Mouse (Mus musculus) G1E-ER4 (cell line): ENCODE results near the gene D11Wsu47e. TPM values are rescaled to one million over a fixed set of nuclear protein-coding genes. Genes with fewer than 3 reads are reported as not detected.
A peak's percentile ranks its signal among the peaks of the same experiment; 100 is the strongest.

Source experiments
- GATA1 ChIP-seq: IDR thresholded peaks from one replicate; pipeline ENCODE4 v1.8.0; 2012; ENCODE audit warnings: low read length, inconsistent platforms
- polyA plus RNA-seq: library from polyadenylated mRNA; stranded (reverse); fragments of >175 nt; gene quantifications from 2 replicates; pipeline ENCODE4 v1.2.3, GENCODE M21; 2012

D11Wsu47e gene
- 7.1 and 8.2 TPM in 2 replicates for polyA plus RNA-seq

DNA sequence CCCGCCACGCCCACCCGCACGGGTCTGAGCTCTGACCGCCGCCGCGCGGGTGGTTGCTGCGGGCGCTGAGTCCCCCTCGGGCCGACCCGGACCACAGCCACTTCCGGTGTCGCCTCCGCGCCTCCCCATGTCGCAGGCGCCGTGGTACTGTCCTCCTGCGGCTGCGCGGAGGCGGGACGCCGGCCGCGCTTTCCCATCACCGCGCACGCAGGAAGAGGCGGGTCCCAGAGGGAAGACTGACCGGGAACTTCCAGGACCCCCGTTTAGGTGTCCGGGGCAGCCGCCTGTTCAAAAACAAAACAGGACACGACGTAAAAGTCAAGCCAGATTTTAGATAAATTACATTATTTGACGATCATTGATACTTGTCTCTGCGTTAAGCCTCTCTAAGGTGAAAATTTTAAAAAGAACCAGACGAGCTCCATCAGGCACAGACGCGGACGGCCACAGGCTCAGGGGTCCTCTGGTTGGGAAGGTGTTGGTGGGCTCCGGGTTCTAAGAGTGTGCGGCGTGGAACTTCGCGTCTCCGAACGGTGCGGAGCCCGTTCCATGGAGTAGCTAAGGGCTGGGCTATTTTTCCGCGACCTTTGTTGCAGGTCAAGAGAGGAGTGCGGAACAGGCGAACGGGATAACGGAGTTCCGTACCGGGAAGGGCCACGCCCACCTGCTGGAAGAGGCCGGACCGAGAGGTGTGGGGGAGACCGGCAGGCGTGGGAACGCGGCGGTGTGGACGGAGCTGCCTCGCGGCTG lies at the start of gene D11Wsu47e, which contains the start of gene Fam104a:
D11Wsu47e (plus strand) TSS at position 456 of the 750 bp plus-strand sequence.
Fam104a (minus strand) TSS at position 199 of the 750 bp plus-strand sequence.
- no peak for TF ChIP-seq GATA1

DNA sequence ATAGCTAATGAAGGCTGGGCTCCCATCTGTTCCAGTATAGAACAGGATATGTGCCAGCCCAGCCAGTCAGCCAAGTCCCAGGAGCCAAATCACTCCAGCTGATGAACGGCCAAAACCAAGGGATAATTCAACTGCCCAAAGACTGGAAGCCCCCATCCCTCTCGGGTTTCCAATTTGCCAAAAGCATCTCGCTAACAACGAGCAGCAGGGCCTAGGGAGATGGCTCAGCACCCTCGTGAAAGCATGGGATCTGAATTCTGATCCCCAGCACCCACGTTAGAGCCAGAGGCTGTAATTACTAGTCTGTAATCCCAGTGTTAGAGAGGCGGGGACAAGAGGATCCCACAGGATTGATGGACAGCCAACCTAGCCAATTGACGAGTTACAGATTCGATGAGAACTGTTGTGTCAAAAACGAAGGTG lies 49.5 kb upstream of the D11Wsu47e start:
- no peak for TF ChIP-seq GATA1

DNA sequence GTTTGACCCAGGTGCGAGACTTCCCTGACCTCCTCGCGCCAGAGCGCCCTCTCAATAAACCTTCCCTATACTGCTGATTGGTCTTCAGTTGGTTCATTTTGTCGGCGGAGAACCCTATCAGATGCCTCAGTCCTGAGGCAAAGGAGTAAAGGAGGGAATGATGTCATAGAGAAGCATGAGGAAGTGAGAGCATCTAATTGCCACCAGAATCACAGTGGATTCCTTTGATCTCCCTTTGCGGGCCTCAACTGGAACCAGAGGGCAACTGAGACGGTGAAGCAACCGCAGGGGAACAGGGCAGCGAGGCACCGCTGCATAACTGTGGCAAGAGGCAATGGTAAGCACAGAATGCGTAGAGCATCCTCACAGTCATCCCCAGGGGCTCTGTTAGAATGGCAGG lies 45.5 kb upstream of the D11Wsu47e start:
- no peak for TF ChIP-seq GATA1

DNA sequence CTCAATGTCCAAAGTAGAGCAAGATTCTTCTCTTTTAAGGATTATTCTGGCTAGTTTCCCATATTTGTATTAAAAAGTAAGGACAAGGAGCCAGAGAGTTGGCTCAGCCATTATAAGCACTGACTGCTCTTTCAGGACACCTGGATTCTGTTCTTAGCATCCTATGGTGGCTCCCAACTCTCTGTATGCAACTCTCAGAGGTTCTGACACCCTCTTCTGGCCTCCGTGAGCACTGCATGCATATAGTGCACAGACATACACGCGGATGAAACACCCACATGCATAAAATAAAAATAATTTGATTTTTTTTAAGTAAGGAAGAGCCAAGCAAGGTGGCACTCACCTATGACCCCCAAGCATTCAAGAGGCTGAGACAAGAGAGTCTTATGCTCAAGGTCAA lies 39.0 kb upstream of the D11Wsu47e start:
- no peak for TF ChIP-seq GATA1

DNA sequence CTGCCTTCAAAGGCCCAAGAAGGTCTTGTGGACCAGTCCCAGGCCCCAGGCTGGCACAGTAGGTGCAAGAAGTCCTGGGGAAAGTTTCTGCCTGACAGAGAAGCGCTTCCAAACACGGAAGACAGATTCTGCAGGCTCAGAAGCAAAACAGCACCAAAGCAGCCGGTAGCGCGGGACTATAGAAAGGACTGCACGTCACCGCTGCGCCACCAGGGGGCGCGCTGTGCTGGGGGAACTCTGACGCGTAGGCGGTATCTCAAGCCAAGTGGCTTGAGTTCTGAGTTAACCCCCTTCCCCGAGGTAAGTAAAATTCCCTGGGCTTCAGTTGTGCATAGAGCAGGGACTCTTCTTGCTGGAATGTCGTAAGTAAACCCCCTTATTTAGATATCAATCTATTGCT lies 36.1 kb upstream of the D11Wsu47e start:
- TF ChIP-seq GATA1: no peak

DNA sequence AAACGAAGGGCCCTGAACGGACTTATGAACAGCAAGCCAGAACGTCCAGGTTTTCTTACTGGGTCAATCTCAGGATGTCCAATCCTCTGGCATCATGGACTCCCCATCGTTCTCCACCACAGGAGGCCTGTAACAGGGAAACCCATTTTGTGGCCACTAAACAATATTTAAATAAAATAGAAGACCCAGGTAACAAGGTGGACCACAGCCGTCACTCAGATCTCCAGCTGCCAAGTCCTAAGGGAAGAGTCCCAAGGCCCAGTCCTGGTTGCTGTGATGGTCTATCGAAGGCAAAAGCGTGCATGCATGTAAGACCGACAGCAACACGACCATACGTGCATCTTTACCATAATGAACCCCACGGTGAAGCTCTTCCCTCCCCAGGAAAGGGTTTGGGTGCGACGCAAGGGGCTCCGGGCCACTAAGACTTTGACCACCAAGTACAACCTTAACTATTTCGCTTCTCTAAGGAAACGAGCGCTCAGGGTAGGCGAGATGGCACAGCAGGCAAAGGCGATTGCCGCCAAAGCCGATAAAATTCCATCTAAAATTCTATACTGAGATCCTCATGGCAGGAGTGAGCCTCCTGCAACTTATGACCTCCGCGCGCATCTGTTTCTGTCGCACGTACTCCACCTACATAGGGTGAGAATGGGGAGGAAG lies 35.4 kb upstream of the D11Wsu47e start, which contains the start of gene Cog1:
Cog1 (plus strand) TSS at position 480 of the 663 bp plus-strand sequence.
- no peak for TF ChIP-seq GATA1

DNA sequence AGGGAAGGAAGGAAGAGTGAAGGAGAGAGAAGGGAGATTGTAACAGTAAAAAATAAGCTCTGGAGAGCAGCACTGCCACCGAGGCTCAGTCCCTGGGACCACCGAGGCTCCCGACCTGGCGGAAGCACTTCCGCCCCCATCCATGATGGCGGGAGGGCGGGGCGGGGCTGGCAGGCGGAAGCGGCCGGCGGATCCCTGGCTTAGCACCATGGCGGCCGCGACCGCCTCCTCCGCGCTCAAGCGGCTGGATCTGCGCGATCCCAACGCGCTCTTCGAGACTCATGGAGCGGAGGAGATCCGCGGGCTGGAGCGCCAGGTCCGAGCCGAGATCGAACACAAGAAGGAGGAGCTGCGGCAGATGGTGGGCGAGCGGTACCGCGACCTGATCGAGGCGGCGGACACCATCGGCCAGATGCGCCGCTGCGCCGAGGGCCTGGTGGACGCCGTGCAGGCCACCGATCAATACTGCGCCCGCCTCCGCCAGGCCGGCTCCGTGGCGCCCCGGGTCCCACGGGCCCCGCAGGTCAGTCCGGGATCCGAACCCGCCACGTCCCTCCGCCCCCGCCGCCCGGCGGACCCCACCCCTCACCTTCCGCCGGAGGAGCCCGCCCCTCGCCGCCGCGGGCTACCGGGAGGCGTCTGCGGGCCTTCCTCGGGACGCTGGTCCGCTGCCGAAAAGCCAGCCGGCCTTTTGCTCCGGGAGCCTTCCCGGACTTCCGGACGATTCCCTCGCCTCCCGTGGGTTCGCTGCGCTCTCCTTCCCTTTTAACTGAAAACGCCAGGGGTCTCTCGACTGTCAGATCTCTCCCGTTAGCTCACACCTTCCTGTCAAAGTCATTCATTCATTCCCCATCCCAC lies 34.6 kb upstream of the D11Wsu47e start, which contains the start of gene Slc39a11:
Slc39a11 (minus strand) TSS at position 727 of the 858 bp plus-strand sequence.
- TF ChIP-seq GATA1: no peak

DNA sequence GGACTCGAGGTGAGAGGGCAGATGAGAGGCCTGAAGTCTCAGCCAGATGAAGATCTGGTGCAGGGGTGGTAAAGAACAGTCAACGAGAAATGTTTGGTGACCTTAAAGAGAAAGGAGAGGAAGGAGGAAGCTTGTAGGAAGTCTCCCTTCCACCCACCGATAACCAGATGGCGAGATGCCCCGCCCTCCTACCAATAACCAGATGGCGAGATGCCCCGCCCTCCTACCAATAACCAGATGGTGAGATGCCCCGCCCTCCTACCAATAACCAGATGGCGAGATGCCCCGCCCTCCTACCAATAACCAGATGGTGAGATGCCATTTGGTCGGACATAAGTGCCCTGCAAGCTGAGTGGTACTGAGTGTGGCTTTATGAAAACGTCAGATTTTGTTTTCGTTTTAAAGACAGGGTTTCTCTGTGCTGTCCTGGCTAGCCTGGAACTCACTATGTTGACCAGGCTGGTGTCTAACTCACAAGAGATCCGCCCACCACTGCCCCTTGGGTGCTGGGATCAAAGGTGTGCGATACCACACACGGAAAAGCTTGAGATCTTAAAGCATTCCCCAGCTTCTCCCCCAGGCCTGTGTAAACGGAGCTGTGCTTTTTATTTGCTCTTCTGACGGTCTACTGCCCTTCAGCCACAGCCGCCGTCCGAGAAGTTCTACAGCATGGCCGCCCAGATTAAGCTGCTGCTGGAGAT lies 32.9 kb upstream of the D11Wsu47e start:
- TF ChIP-seq GATA1: peak; percentile 10

DNA sequence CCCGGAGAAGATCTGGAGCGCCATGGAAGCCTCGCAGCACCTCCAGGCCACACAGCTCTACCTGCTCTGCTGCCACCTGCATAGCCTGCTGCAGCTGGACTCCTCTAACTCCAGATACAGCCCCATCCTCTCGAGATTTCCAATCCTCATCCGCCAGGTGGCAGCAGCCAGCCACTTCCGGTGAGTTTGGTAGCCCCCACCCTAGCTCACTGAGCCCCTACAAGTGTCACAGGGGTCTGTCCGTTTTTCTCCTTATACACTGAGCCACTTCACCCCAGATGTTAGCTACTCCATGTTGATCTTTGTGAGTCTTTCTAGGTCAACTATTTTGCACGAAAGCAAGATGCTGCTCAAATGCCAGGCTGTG lies 32.3 kb upstream of the D11Wsu47e start:
- TF ChIP-seq GATA1: no peak

DNA sequence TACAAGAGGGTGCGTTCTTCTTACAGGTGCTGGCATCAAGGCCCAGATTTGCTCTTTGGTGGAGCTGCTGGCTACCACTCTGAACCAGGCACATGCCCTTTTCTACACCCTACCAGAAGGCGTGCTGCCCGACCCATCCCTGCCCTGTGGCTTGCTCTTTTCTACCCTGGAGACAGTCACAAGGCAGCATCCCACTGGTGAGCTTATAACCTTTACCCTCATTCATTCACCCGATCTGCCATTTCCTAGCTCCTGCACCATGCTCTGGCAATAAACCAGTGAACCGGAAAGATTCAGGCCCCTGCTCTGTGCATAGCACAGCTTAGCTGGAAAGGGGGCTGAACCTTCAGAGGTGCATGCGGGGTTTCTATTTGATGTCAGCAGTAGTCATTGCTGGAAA lies 31.7 kb upstream of the D11Wsu47e start:
- TF ChIP-seq GATA1: no peak

DNA sequence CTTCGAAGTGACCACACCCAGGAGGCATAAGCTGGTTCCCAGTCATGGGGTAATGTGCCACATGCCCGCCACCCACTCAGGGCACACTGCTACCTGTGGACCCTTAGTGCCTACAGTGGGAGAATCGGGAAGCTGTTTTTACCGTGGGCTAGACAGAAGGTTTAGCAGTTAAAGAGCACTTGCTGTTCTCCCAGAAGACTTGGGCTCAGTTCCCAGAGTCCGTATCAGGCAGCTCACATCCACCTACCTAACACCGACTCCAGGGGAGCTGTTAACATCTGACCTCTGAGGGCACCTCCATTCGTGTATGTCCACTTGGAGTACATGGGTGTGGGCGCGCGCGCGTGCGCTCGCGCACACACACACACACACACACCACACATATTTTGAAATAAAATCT lies 30.1 kb upstream of the D11Wsu47e start:
- TF ChIP-seq GATA1: no peak

DNA sequence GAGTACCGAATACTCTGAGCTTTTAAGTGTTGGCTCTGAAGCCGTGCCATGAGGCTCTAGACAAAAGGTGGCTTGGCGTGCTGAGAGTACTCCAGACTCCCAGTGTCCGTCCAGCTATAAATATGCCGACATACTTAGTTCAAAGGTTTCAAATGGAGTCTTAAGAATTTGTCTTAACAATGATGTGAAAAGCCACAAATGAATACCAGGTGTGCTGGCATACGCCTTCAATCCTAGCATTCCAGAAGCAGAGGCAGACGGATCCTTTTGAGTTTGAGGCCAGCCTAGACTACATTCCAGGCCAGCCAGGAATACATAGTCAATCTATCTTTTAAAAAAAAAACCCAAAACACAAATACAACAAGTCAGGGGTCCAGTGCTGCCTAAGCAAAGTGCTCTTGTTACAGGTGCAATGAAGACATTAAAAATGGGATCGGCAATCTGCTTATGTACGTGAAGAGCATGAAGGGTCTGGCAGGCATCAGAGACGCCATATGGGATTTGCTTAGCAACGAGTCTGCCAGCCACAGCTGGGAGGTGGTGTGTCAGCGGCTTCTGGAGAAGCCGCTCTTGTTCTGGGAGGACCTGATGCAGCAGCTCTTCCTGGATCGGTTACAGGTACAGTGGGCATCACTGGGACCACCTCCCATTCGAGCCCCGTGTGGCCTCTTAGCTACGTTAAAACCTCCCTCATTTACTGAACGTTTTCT lies 29.5 kb upstream of the D11Wsu47e start:
- TF ChIP-seq GATA1: no peak

DNA sequence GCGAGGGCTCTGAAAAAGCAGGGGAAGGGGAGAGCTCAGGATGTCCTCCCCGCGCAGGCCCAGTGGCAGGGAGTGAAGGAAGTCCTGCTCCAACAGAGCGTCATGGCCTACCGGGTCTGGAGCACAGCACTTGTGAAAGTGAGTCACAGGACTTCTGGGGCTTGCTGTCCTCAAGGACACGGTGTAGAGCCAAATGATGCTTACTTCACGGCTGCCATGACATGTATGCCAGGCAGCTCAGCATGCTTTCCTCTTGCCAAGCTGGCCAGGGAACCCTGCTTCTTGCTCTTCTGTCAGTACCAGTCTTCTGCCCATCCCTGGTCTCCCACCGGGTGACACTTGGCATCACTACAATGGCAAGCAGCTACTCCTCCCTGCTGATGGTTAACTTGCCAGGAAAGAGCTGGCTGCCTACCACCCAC lies 27.7 kb upstream of the D11Wsu47e start:
- no peak for TF ChIP-seq GATA1

DNA sequence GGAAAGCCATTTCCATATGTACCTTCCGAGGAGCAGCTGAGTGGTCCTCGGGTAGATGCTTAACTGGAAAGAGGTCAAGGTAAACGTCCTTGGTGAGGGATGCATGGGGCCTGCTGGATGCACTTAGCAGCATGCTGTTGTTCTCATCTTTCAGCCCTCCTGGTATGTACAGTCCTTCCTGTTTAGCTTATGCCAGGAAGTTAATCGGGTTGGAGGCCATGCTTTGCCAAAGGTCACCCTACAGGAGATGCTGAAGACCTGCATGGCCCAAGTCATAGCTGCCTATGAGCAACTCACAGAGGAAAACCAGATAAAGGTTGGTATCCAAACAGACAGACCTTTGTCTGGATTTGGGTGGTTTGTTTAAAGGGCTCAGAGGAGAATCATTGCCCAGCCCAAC lies 27.0 kb upstream of the D11Wsu47e start:
- TF ChIP-seq GATA1: no peak

DNA sequence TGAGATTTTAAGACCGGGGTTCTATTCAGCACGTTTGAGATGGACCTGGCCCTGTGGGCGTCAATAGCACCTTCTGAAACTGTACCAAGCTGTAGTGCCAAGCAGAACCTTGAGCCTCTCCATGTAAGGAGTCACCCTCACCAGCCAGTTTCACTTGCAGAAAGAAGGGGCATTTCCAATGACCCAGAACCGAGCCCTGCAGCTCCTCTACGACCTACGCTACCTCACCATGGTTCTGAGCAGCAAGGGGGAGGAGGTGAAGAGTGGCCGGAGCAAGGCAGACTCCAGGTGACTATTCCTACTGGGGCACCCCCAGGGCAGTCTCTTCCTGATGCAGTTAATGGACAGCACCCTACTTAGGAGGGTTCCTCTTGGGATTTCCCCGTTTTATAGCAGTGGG lies 25.9 kb upstream of the D11Wsu47e start:
- no peak for TF ChIP-seq GATA1
